Mouse (Mus musculus): ENCODE results near the gene Gm42688. TPM values are rescaled to one million over a fixed set of nuclear protein-coding genes. Genes with fewer than 3 reads are reported as not detected.

Gm42688 gene
- polyA plus RNA-seq, 1 experiment = 11.9 TPM

GRCm38 (mm10) chr6:83083497-83083896 is 17.9 kb upstream of the Gm42688 start:
- Histone ChIP-seq H3K27me3 (ENCODE audit: control insufficient read depth, insufficient read depth, low read length) (peaks cover 19% of the 10 kb centered on the region), H3K36me3 (ENCODE audit: control insufficient read depth, insufficient read depth, low read length) (no peaks in the 10 kb centered on the region), H3K27ac (ENCODE audit: control insufficient read depth, insufficient read depth, low read length) (no peak overlapping the region), H3K4me1 (replicated peaks; ENCODE audit: control insufficient read depth, insufficient read depth, low read length) (peaks cover 11% of the 10 kb centered on the region), H3K4me3 (ENCODE audit: control insufficient read depth, insufficient read depth, low read length) (no peak overlapping the region)
- 75% methylated on average over 5 of the region's 5 CpGs for WGBS
- TF ChIP-seq CTCF (IDR thresholded peaks at IDR 0.05; ENCODE audit: borderline replicate concordance, control insufficient read depth, extremely low read depth, insufficient read depth, low read length, poor library complexity) (no peak), POLR2A (IDR thresholded peaks at IDR 0.05; ENCODE audit: control insufficient read depth, extremely low read depth, insufficient read depth, low read length, poor library complexity) (no peak)
- DNase-seq = no peak

- Histone ChIP-seq H3K27me3 (ENCODE audit: control insufficient read depth, insufficient read depth, low read length) (peaks cover 19% of the 10 kb centered on the region), H3K36me3 (ENCODE audit: control insufficient read depth, insufficient read depth, low read length) (no peaks in the 10 kb centered on the region), H3K4me3 (ENCODE audit: control insufficient read depth, insufficient read depth, low read length) (no peak overlapping the region), H3K27ac (ENCODE audit: control insufficient read depth, insufficient read depth, low read length) (no peak overlapping the region), H3K4me1 (replicated peaks; ENCODE audit: control insufficient read depth, insufficient read depth, low read length) (0 out of 2 replicates have a peak, but pooled peaks cover 4% of the 10 kb centered on the region)
- no peak for DNase-seq
- TF ChIP-seq CTCF (IDR thresholded peaks at IDR 0.05; ENCODE audit: borderline replicate concordance, control insufficient read depth, extremely low read depth, insufficient read depth, low read length, poor library complexity) (no peak), POLR2A (IDR thresholded peaks at IDR 0.05; ENCODE audit: control insufficient read depth, extremely low read depth, insufficient read depth, low read length, poor library complexity) (no peak)
- WGBS = 52% methylated on average over 6 of the region's 6 CpGs
Observed at GRCm38 (mm10) chr6:83084477-83084876, 16.9 kb upstream of the Gm42688 start.

GRCm38 (mm10) chr6:83086121-83087035 is 15.0 kb upstream of the Gm42688 start, which contains the start of gene Lbx2:
TSS of gene Lbx2 (plus strand) at chr6:83086367.
- no peak within 1 kb of the TSS for H3K27ac ChIP-seq (ENCODE audit: control insufficient read depth, insufficient read depth, low read length)
- H3K4me1 ChIP-seq (replicated peaks; ENCODE audit: control insufficient read depth, insufficient read depth, low read length) = 0 out of 2 replicates have a peak, but pooled peaks cover 4% of the 10 kb centered on the region
- 4% methylated on average over 42 of the region's 42 CpGs for WGBS
- no peak within 1 kb of the TSS for H3K4me3 ChIP-seq (ENCODE audit: control insufficient read depth, insufficient read depth, low read length)
- H3K27me3 ChIP-seq (ENCODE audit: control insufficient read depth, insufficient read depth, low read length) = peaks cover 19% of the 10 kb centered on the region
- no peak for DNase-seq
- TF ChIP-seq CTCF (IDR thresholded peaks at IDR 0.05; ENCODE audit: borderline replicate concordance, control insufficient read depth, extremely low read depth, insufficient read depth, low read length, poor library complexity) = no peak
- TF ChIP-seq POLR2A (IDR thresholded peaks at IDR 0.05; ENCODE audit: control insufficient read depth, extremely low read depth, insufficient read depth, low read length, poor library complexity) = no peak
- H3K36me3 ChIP-seq (ENCODE audit: control insufficient read depth, insufficient read depth, low read length) = no peaks in the 10 kb centered on the region

- no peak for DNase-seq
- H3K27ac ChIP-seq (ENCODE audit: control insufficient read depth, insufficient read depth, low read length) = no peak overlapping the region
- peaks cover 19% of the 10 kb centered on the region for H3K27me3 ChIP-seq (ENCODE audit: control insufficient read depth, insufficient read depth, low read length)
- 0 out of 2 replicates have a peak, but pooled peaks cover 4% of the 10 kb centered on the region for H3K4me1 ChIP-seq (replicated peaks; ENCODE audit: control insufficient read depth, insufficient read depth, low read length)
- 30% methylated on average over 47 of the region's 47 CpGs for WGBS
- TF ChIP-seq CTCF (IDR thresholded peaks at IDR 0.05; ENCODE audit: borderline replicate concordance, control insufficient read depth, extremely low read depth, insufficient read depth, low read length, poor library complexity) (no peak), POLR2A (IDR thresholded peaks at IDR 0.05; ENCODE audit: control insufficient read depth, extremely low read depth, insufficient read depth, low read length, poor library complexity) (no peak)
- no peak overlapping the region for H3K4me3 ChIP-seq (ENCODE audit: control insufficient read depth, insufficient read depth, low read length)
- H3K36me3 ChIP-seq (ENCODE audit: control insufficient read depth, insufficient read depth, low read length) = no peaks in the 10 kb centered on the region
Observed at GRCm38 (mm10) chr6:83087205-83087925, 14.1 kb upstream of the Gm42688 start.

- Histone ChIP-seq H3K36me3 (ENCODE audit: control insufficient read depth, insufficient read depth, low read length) (no peaks in the 10 kb centered on the region), H3K27me3 (ENCODE audit: control insufficient read depth, insufficient read depth, low read length) (peaks cover 19% of the 10 kb centered on the region), H3K4me1 (replicated peaks; ENCODE audit: control insufficient read depth, insufficient read depth, low read length) (0 out of 2 replicates have a peak, but pooled peaks cover 7% of the 10 kb centered on the region), H3K4me3 (ENCODE audit: control insufficient read depth, insufficient read depth, low read length) (no peak overlapping the region), H3K27ac (ENCODE audit: control insufficient read depth, insufficient read depth, low read length) (no peak overlapping the region)
- WGBS = 53% methylated on average over 9 of the region's 9 CpGs
- DNase-seq = no peak
- no peak for TF ChIP-seq CTCF (IDR thresholded peaks at IDR 0.05; ENCODE audit: borderline replicate concordance, control insufficient read depth, extremely low read depth, insufficient read depth, low read length, poor library complexity)
- no peak for TF ChIP-seq POLR2A (IDR thresholded peaks at IDR 0.05; ENCODE audit: control insufficient read depth, extremely low read depth, insufficient read depth, low read length, poor library complexity)
Observed at GRCm38 (mm10) chr6:83087926-83088260, 13.5 kb upstream of the Gm42688 start.

- H3K36me3 ChIP-seq (ENCODE audit: control insufficient read depth, insufficient read depth, low read length) = no peaks in the 10 kb centered on the region
- no peak overlapping the region for H3K4me3 ChIP-seq (ENCODE audit: control insufficient read depth, insufficient read depth, low read length)
- H3K27ac ChIP-seq (ENCODE audit: control insufficient read depth, insufficient read depth, low read length) = no peak overlapping the region
- 25% methylated on average over 6 of the region's 6 CpGs for WGBS
- peaks cover 18% of the 10 kb centered on the region for H3K4me1 ChIP-seq (replicated peaks; ENCODE audit: control insufficient read depth, insufficient read depth, low read length)
- peaks cover under 1% of the 10 kb centered on the region for H3K27me3 ChIP-seq (ENCODE audit: control insufficient read depth, insufficient read depth, low read length)
- no peak for DNase-seq
- TF ChIP-seq POLR2A (IDR thresholded peaks at IDR 0.05; ENCODE audit: control insufficient read depth, extremely low read depth, insufficient read depth, low read length, poor library complexity) (no peak), CTCF (IDR thresholded peaks at IDR 0.05; ENCODE audit: borderline replicate concordance, control insufficient read depth, extremely low read depth, insufficient read depth, low read length, poor library complexity) (no peak)
Observed at GRCm38 (mm10) chr6:83092416-83093127, 8.8 kb upstream of the Gm42688 start.

Measured in thymus, adult 2 months (tissue).